Mouse (Mus musculus) limb, embryonic 14.5 days (tissue): ENCODE results near the gene Cgas. TPM values are rescaled to one million over a fixed set of nuclear protein-coding genes. Genes with fewer than 3 reads are reported as not detected.
A peak's percentile ranks its signal among the peaks of the same experiment; 100 is the strongest.

Experiments
- ATAC-seq: fragments of 200-750 bp; cut with Nextera tagmentation; 2 replicates; pipeline ENCODE4 v1.8.0; 2017; ENCODE audit warnings: low read depth, moderate number of reproducible peaks, moderate TSS enrichment; ENCODE audit not compliant: low FRiP score
- DNase-seq: peaks from one replicate; pipeline ENCODE4 v3.0.0-alpha.2; 2015; ENCODE audit warnings: low spot score
- H3K27ac ChIP-seq: fragments of 300-500 bp; sonication (generic); replicated peaks from 2 replicates; pipeline ENCODE4 v1.5.1; 2014; ENCODE audit warnings: low read depth, mild to moderate bottlenecking, low read length, moderate library complexity, mixed read lengths
- H3K27me3 ChIP-seq: fragments of 300-500 bp; sonication (generic); 2 replicates; pipeline ENCODE4 v1.6.1; 2014; ENCODE audit warnings: low read length, mixed read lengths; ENCODE audit not compliant: control insufficient read depth, insufficient read depth
- H3K36me3 ChIP-seq: fragments of 300-500 bp; sonication (generic); 2 replicates; pipeline ENCODE4 v1.6.1; 2014; ENCODE audit warnings: mild to moderate bottlenecking, low read length, moderate library complexity, mixed read lengths; ENCODE audit not compliant: control insufficient read depth, insufficient read depth
- H3K4me1 ChIP-seq: fragments of 300-500 bp; sonication (generic); 2 replicates; pipeline ENCODE4 v1.6.1; 2014; ENCODE audit warnings: antibody characterized with exemption, low read length, mixed read lengths; ENCODE audit not compliant: control insufficient read depth, insufficient read depth
- H3K4me2 ChIP-seq: fragments of 300-500 bp; sonication (generic); replicated peaks from 2 replicates; pipeline ENCODE4 v1.6.1; 2014; ENCODE audit warnings: low read depth, mild to moderate bottlenecking, low read length, moderate library complexity; ENCODE audit not compliant: severe bottlenecking
- H3K4me3 ChIP-seq: fragments of 300-500 bp; sonication (generic); replicated peaks from 2 replicates; pipeline ENCODE4 v1.5.1; 2014; ENCODE audit warnings: low read length
- H3K9ac ChIP-seq: fragments of 300-500 bp; sonication (generic); 2 replicates; pipeline ENCODE4 v1.6.1; 2014; ENCODE audit warnings: mild to moderate bottlenecking, low read depth, low read length, moderate library complexity; ENCODE audit not compliant: severe bottlenecking
- H3K9me3 ChIP-seq: fragments of 300-500 bp; sonication (generic); 2 replicates; pipeline ENCODE4 v1.6.1; 2016; ENCODE audit warnings: low read length; ENCODE audit not compliant: control insufficient read depth
- POLR2A ChIP-seq: fragments of 200-500 bp; IDR thresholded peaks from 2 replicates; pipeline ENCODE4 v1.8.0; 2012; ENCODE audit warnings: inconsistent platforms, mild to moderate bottlenecking, moderate library complexity, borderline replicate concordance; ENCODE audit not compliant: insufficient read depth, insufficient read length; ENCODE audit errors: extremely low read depth
- WGBS: fragments of 180-500 bp; shearing (Covaris S2); extraction: QIAGEN DNeasy Blood & Tissue Kit; methylation state at CpG from one replicate; pipeline ENCODE4 v1.1.7; 2014; 5-methylcytosine and 5-hydroxymethylcytosine counted together
- polyA plus RNA-seq, 2 experiments: library from polyadenylated mRNA; depleted of rRNA in 1 of 2; stranded (reverse) in 1 of 2; unstranded in 1 of 2; fragments of >200 nt; fragmentation: Nextera tagmentation in 1 of 2; extraction: Ambion mirVana in 1 of 2; gene quantifications; 2 replicates each; pipeline versions ENCODE4 v1.2.1 to v1.2.3; 2012 to 2014

Gene Cgas
- polyA plus RNA-seq, 2 experiments, result 2.4 to 4.3 TPM

DNA sequence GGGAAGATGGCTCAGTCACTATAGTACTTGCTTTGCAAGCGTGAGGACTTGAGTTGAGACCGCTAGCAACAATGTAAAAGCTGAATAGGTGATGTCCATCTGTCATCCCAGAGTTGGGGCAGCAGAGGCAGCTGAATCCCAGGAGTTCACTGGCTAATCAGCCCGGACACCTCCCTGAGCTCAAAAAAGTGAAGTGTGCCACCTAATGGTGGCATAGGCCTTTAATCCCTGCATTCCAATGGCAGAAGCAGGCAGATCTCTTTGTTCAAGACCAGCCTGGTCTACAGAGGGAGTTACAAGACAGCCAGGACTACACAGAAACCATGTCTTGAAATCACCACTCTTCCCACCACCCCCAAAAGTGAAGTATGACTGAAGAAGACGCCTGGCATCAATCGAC is 10.6 kb downstream of the Cgas start:
- H3K4me3 ChIP-seq, result no peak overlapping the region
- no peaks in the 10 kb centered on the region for H3K36me3 ChIP-seq
- H3K4me1 ChIP-seq, result no peaks in the 10 kb centered on the region
- no peak for ATAC-seq
- H3K4me2 ChIP-seq, result no peak overlapping the region
- TF ChIP-seq POLR2A, result no peak
- no peak for DNase-seq
- no peak overlapping the region for H3K9ac ChIP-seq
- no peak overlapping the region for H3K27ac ChIP-seq
- no peaks in the 10 kb centered on the region for H3K9me3 ChIP-seq
- 87% methylated on average over 5 of the region's 5 CpGs for WGBS
- no peaks in the 10 kb centered on the region for H3K27me3 ChIP-seq

DNA sequence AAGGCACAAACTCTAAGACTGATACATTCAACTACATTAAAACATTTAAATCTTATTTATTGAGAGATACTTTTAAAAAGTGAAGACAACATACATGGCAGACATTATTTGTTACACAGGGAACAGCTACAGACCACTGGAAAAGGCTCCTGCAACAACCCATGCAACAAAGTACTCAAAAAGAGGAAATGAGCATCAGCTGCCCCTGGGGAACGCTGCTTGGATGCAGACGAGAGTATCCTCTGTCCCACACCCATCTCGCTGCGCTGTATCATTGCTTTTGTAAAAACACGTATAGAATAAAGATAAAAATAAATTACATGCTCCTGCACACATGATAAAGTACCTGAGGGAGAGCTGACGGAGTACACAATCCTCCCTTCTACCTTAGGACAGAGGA is 12.6 kb downstream of the Cgas start:
- Histone ChIP-seq H3K9me3 (no peaks in the 10 kb centered on the region), H3K27ac (no peak overlapping the region), H3K27me3 (no peaks in the 10 kb centered on the region), H3K9ac (no peak overlapping the region), H3K4me1 (no peaks in the 10 kb centered on the region), H3K36me3 (no peaks in the 10 kb centered on the region), H3K4me3 (no peak overlapping the region), H3K4me2 (no peak overlapping the region)
- ATAC-seq (no peak), DNase-seq (no peak)
- 76% methylated on average over 6 of the region's 6 CpGs for WGBS
- no peak for TF ChIP-seq POLR2A

DNA sequence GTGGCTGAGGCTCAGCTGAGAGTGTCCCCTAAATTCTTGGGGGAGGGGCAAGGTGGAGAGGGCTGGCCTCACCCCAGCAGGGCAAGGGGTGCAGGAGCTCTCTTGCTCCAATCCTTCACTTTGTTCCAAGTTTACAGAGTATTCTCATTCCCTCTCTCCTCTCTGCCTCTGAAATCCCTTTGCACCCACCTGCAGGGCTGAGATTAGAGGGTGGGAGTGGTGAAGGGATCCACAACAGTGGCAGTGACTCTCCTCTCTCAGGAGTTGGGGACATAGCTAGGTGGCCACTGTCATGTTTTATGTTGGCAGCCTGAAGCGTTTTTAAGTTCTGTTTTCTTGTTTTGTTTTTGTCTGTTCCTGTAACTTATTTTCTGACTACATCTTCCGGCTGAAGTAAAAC is 13.5 kb downstream of the Cgas start:
- DNase-seq, result no peak
- Histone ChIP-seq H3K4me2 (no peak overlapping the region), H3K9ac (no peak overlapping the region)

DNA sequence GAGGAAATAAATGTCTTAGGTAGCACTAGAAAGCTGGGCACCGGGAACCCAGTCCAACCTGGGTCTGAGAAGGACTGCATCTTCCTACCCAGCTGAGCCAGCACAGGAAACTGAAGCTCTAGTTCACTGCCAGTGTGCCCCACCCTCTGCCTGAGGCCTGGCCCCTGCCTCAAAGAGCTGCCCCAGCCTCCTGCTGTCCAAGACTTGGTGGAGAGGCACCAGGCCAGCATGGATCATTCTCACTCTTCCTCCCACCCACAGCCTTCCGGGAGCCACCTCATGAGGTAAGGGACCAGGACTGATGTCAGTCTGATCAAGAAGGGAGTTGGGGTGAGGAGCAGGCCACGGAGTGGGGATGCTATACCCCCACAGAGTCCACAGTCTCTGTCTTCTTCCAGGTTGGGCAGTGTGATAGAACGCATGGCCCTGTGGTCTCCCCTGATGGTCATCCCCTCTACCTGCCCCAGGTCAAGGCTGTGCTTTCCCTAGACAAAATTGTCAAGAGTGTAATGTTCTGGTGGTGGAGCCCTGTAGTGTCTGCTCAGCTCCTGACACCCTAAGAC is 14.1 kb downstream of the Cgas start:
- Histone ChIP-seq H3K4me2 (no peak overlapping the region), H3K4me3 (no peak overlapping the region), H3K9me3 (no peaks in the 10 kb centered on the region), H3K4me1 (no peaks in the 10 kb centered on the region), H3K9ac (no peak overlapping the region), H3K27me3 (no peaks in the 10 kb centered on the region), H3K27ac (no peak overlapping the region), H3K36me3 (no peaks in the 10 kb centered on the region)
- TF ChIP-seq POLR2A, result no peak
- ATAC-seq, result no peak
- DNase-seq, result no peak
- 84% methylated on average over 4 of the region's 4 CpGs for WGBS

More for the DNA sequence above, 13.5 kb downstream of the Cgas start:
- no peak for ATAC-seq
- H3K36me3 ChIP-seq, result no peaks in the 10 kb centered on the region
- H3K27me3 ChIP-seq, result no peaks in the 10 kb centered on the region
- 59% methylated on average over 2 of the region's 2 CpGs for WGBS
- no peaks in the 10 kb centered on the region for H3K4me1 ChIP-seq
- H3K4me3 ChIP-seq, result no peak overlapping the region
- no peak overlapping the region for H3K27ac ChIP-seq
- no peaks in the 10 kb centered on the region for H3K9me3 ChIP-seq
- no peak for TF ChIP-seq POLR2A

DNA sequence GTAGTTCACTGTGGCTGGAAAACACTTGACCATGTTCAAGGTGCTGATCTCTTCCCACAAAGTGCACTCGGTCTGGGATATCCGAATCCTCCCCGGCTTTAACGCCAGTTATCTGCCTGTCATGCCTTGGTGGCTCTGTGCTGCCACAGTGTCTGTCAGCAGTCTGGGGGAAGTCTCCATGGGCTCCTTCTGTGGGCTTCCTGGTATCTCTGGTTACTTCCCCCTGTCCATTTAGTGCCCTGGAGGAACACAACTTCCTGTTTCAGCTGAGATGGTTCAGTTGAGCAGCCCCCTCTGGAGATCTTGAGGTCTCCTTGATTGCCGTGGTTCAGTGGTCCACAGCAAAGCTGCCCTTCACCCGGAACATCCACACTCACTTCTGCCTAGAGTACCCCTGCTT is 14.9 kb downstream of the Cgas start:
- Histone ChIP-seq H3K27ac (no peak overlapping the region), H3K9ac (no peak overlapping the region), H3K36me3 (no peaks in the 10 kb centered on the region), H3K27me3 (no peaks in the 10 kb centered on the region), H3K4me3 (no peak overlapping the region), H3K4me2 (no peak overlapping the region), H3K4me1 (no peaks in the 10 kb centered on the region), H3K9me3 (no peaks in the 10 kb centered on the region)
- WGBS, result 82% methylated on average over 6 of the region's 6 CpGs
- DNase-seq (no peak), ATAC-seq (no peak)
- TF ChIP-seq POLR2A, result no peak

DNA sequence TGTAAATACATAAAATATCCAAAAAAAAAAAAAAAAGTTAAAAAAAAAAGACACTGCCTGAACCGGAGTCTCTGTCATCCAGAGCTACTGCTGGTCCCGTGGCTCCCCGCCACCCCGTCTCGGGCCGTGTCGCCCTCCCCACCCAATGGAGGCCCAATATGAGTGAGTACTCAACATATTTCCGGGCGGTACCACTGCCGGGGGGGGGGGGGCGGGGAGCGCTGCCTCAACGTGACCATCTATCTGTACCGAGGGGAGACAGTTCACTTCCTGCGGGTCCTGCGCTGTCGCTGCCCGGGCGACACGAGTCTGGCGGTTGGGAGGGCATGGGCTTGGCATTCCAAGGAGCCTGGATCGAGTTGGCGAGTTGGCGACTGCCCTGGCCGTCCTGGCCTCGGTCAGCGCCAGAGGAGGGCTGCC is 15.7 kb downstream of the Cgas start:
- peak overlapping the region; percentile 51 for H3K9ac ChIP-seq
- ATAC-seq (no peak), DNase-seq (no peak)
- no peak for TF ChIP-seq POLR2A
- no peaks in the 10 kb centered on the region for H3K36me3 ChIP-seq
- no peaks in the 10 kb centered on the region for H3K9me3 ChIP-seq
- H3K4me3 ChIP-seq, result peak overlapping the region; percentile 31
- WGBS, result 15% methylated on average over 24 of the region's 27 CpGs
- H3K27me3 ChIP-seq, result no peaks in the 10 kb centered on the region
- H3K4me2 ChIP-seq, result peak overlapping the region; percentile 60
- H3K27ac ChIP-seq, result no peak overlapping the region
- H3K4me1 ChIP-seq, result no peaks in the 10 kb centered on the region
